Mouse (Mus musculus): ENCODE data around the gene Camk1d. TPM values are rescaled to one million over a fixed set of nuclear protein-coding genes. Genes with fewer than 3 reads are reported as not detected.

Camk1d gene
- polyA plus RNA-seq, 1 experiment from 2014 or later, result 2.1 TPM

- DNase-seq (ENCODE audit: low spot score) (no peak), ATAC-seq (ENCODE audit: insufficient read depth, low FRiP score, low TSS enrichment) (no peak)
- no peaks in the 10 kb centered on the region for H3K9me3 ChIP-seq (ENCODE audit: control insufficient read depth, low read length)
- H3K9ac ChIP-seq (ENCODE audit: low read length), result no peak overlapping the region
- H3K4me2 ChIP-seq (ENCODE audit: low read depth), result no peak overlapping the region
- H3K36me3 ChIP-seq (ENCODE audit: control insufficient read depth, insufficient read depth, low read length), result no peaks in the 10 kb centered on the region
- no peak overlapping the region for H3K4me3 ChIP-seq (ENCODE audit: low read depth, low read length)
- peaks cover 11% of the 10 kb centered on the region for H3K4me1 ChIP-seq (ENCODE audit: control insufficient read depth, insufficient read depth, low read length)
- H3K27ac ChIP-seq (ENCODE audit: low read depth, low read length), result no peak overlapping the region
- 77% methylated on average over 8 of the region's 8 CpGs for WGBS
- H3K27me3 ChIP-seq (ENCODE audit: control insufficient read depth, insufficient read depth, low read length), result no peaks in the 10 kb centered on the region
These were observed 399.0 kb downstream of the Camk1d start for GRCm38 (mm10) chr2:5315291-5315828.

- WGBS, result 26% methylated on average over 9 of the region's 9 CpGs
- no peak overlapping the region for H3K9ac ChIP-seq (ENCODE audit: low read length)
- no peaks in the 10 kb centered on the region for H3K36me3 ChIP-seq (ENCODE audit: control insufficient read depth, insufficient read depth, low read length)
- peaks cover 11% of the 10 kb centered on the region for H3K4me1 ChIP-seq (ENCODE audit: control insufficient read depth, insufficient read depth, low read length)
- no peaks in the 10 kb centered on the region for H3K9me3 ChIP-seq (ENCODE audit: control insufficient read depth, low read length)
- DNase-seq (ENCODE audit: low spot score), result peak; percentile 64
- no peaks in the 10 kb centered on the region for H3K27me3 ChIP-seq (ENCODE audit: control insufficient read depth, insufficient read depth, low read length)
- peak overlapping the region; percentile 1; the same call in 1 of the 2 replicates for H3K27ac ChIP-seq (ENCODE audit: low read depth, low read length)
- H3K4me3 ChIP-seq (ENCODE audit: low read depth, low read length), result no peak overlapping the region
- peak; percentile 79; the same call in 1 of the 2 replicates for ATAC-seq (ENCODE audit: insufficient read depth, low FRiP score, low TSS enrichment)
- no peak overlapping the region for H3K4me2 ChIP-seq (ENCODE audit: low read depth)
These were observed 399.7 kb downstream of the Camk1d start for GRCm38 (mm10) chr2:5314530-5315166.

GRCm38 (mm10) chr2:5305156-5305555, 409.2 kb downstream of the Camk1d start:
- ATAC-seq (ENCODE audit: insufficient read depth, low FRiP score, low TSS enrichment) (no peak), DNase-seq (ENCODE audit: low spot score) (no peak)
- no peak overlapping the region for H3K4me2 ChIP-seq (ENCODE audit: low read depth)
- no peak overlapping the region for H3K4me3 ChIP-seq (ENCODE audit: low read depth, low read length)
- no peaks in the 10 kb centered on the region for H3K9me3 ChIP-seq (ENCODE audit: control insufficient read depth, low read length)
- no peaks in the 10 kb centered on the region for H3K27me3 ChIP-seq (ENCODE audit: control insufficient read depth, insufficient read depth, low read length)
- WGBS, result 78% methylated on average over 3 of the region's 3 CpGs
- H3K36me3 ChIP-seq (ENCODE audit: control insufficient read depth, insufficient read depth, low read length), result no peaks in the 10 kb centered on the region
- H3K27ac ChIP-seq (ENCODE audit: low read depth, low read length), result no peak overlapping the region
- no peaks in the 10 kb centered on the region for H3K4me1 ChIP-seq (ENCODE audit: control insufficient read depth, insufficient read depth, low read length)
- H3K9ac ChIP-seq (ENCODE audit: low read length), result no peak overlapping the region

- ATAC-seq (ENCODE audit: insufficient read depth, low FRiP score, low TSS enrichment) (no peak), DNase-seq (ENCODE audit: low spot score) (no peak)
- 86% methylated on average over 12 of the region's 12 CpGs for WGBS
- H3K9me3 ChIP-seq (ENCODE audit: control insufficient read depth, low read length), result no peaks in the 10 kb centered on the region
- no peak overlapping the region for H3K4me2 ChIP-seq (ENCODE audit: low read depth)
- H3K9ac ChIP-seq (ENCODE audit: low read length), result no peak overlapping the region
- H3K27ac ChIP-seq (ENCODE audit: low read depth, low read length), result no peak overlapping the region
- H3K4me1 ChIP-seq (ENCODE audit: control insufficient read depth, insufficient read depth, low read length), result no peaks in the 10 kb centered on the region
- no peaks in the 10 kb centered on the region for H3K27me3 ChIP-seq (ENCODE audit: control insufficient read depth, insufficient read depth, low read length)
- no peaks in the 10 kb centered on the region for H3K36me3 ChIP-seq (ENCODE audit: control insufficient read depth, insufficient read depth, low read length)
- no peak overlapping the region for H3K4me3 ChIP-seq (ENCODE audit: low read depth, low read length)
These were observed 409.9 kb downstream of the Camk1d start for GRCm38 (mm10) chr2:5304451-5304850.

GRCm38 (mm10) chr2:5301286-5301685, 413.0 kb downstream of the Camk1d start:
- Histone ChIP-seq H3K9ac (ENCODE audit: low read length) (no peak overlapping the region), H3K4me3 (ENCODE audit: low read depth, low read length) (no peak overlapping the region), H3K4me1 (ENCODE audit: control insufficient read depth, insufficient read depth, low read length) (no peaks in the 10 kb centered on the region), H3K9me3 (ENCODE audit: control insufficient read depth, low read length) (no peaks in the 10 kb centered on the region), H3K4me2 (ENCODE audit: low read depth) (no peak overlapping the region), H3K27ac (ENCODE audit: low read depth, low read length) (no peak overlapping the region), H3K36me3 (ENCODE audit: control insufficient read depth, insufficient read depth, low read length) (no peaks in the 10 kb centered on the region), H3K27me3 (ENCODE audit: control insufficient read depth, insufficient read depth, low read length) (no peaks in the 10 kb centered on the region)
- ATAC-seq (ENCODE audit: insufficient read depth, low FRiP score, low TSS enrichment) (no peak), DNase-seq (ENCODE audit: low spot score) (no peak)
- 93% methylated on average over 12 of the region's 12 CpGs for WGBS

- H3K36me3 ChIP-seq (ENCODE audit: control insufficient read depth, insufficient read depth, low read length), result no peaks in the 10 kb centered on the region
- no peaks in the 10 kb centered on the region for H3K4me1 ChIP-seq (ENCODE audit: control insufficient read depth, insufficient read depth, low read length)
- H3K4me3 ChIP-seq (ENCODE audit: low read depth, low read length), result no peak overlapping the region
- WGBS, result 89% methylated on average over 10 of the region's 10 CpGs
- H3K4me2 ChIP-seq (ENCODE audit: low read depth), result no peak overlapping the region
- DNase-seq (ENCODE audit: low spot score), result no peak
- ATAC-seq (ENCODE audit: insufficient read depth, low FRiP score, low TSS enrichment), result no peak
- H3K9me3 ChIP-seq (ENCODE audit: control insufficient read depth, low read length), result no peaks in the 10 kb centered on the region
- H3K9ac ChIP-seq (ENCODE audit: low read length), result no peak overlapping the region
- no peaks in the 10 kb centered on the region for H3K27me3 ChIP-seq (ENCODE audit: control insufficient read depth, insufficient read depth, low read length)
- H3K27ac ChIP-seq (ENCODE audit: low read depth, low read length), result no peak overlapping the region
These were observed 416.2 kb downstream of the Camk1d start for GRCm38 (mm10) chr2:5298071-5298470.

- Histone ChIP-seq H3K27ac (ENCODE audit: low read depth, low read length) (no peak overlapping the region), H3K36me3 (ENCODE audit: control insufficient read depth, insufficient read depth, low read length) (no peaks in the 10 kb centered on the region), H3K4me1 (ENCODE audit: control insufficient read depth, insufficient read depth, low read length) (no peaks in the 10 kb centered on the region), H3K4me3 (ENCODE audit: low read depth, low read length) (no peak overlapping the region), H3K4me2 (ENCODE audit: low read depth) (no peak overlapping the region), H3K9me3 (ENCODE audit: control insufficient read depth, low read length) (no peaks in the 10 kb centered on the region), H3K27me3 (ENCODE audit: control insufficient read depth, insufficient read depth, low read length) (no peaks in the 10 kb centered on the region), H3K9ac (ENCODE audit: low read length) (no peak overlapping the region)
- ATAC-seq (ENCODE audit: insufficient read depth, low FRiP score, low TSS enrichment) (no peak), DNase-seq (ENCODE audit: low spot score) (no peak)
- WGBS, result 93% methylated on average over 11 of the region's 11 CpGs
These were observed 417.4 kb downstream of the Camk1d start for GRCm38 (mm10) chr2:5296749-5297545.

GRCm38 (mm10) chr2:5295098-5295497, 419.2 kb downstream of the Camk1d start:
- Histone ChIP-seq H3K36me3 (ENCODE audit: control insufficient read depth, insufficient read depth, low read length) (no peaks in the 10 kb centered on the region), H3K4me3 (ENCODE audit: low read depth, low read length) (no peak overlapping the region), H3K4me2 (ENCODE audit: low read depth) (no peak overlapping the region), H3K27me3 (ENCODE audit: control insufficient read depth, insufficient read depth, low read length) (no peaks in the 10 kb centered on the region), H3K27ac (ENCODE audit: low read depth, low read length) (no peak overlapping the region), H3K4me1 (ENCODE audit: control insufficient read depth, insufficient read depth, low read length) (no peaks in the 10 kb centered on the region), H3K9me3 (ENCODE audit: control insufficient read depth, low read length) (no peaks in the 10 kb centered on the region), H3K9ac (ENCODE audit: low read length) (no peak overlapping the region)
- ATAC-seq (ENCODE audit: insufficient read depth, low FRiP score, low TSS enrichment) (no peak), DNase-seq (ENCODE audit: low spot score) (no peak)

GRCm38 (mm10) chr2:5294451-5294850, 419.9 kb downstream of the Camk1d start:
- DNase-seq (ENCODE audit: low spot score) (no peak), ATAC-seq (ENCODE audit: insufficient read depth, low FRiP score, low TSS enrichment) (no peak)
- no peak overlapping the region for H3K4me2 ChIP-seq (ENCODE audit: low read depth)
- no peaks in the 10 kb centered on the region for H3K4me1 ChIP-seq (ENCODE audit: control insufficient read depth, insufficient read depth, low read length)
- H3K27ac ChIP-seq (ENCODE audit: low read depth, low read length), result no peak overlapping the region
- 74% methylated on average over 5 of the region's 5 CpGs for WGBS
- H3K36me3 ChIP-seq (ENCODE audit: control insufficient read depth, insufficient read depth, low read length), result no peaks in the 10 kb centered on the region
- no peak overlapping the region for H3K4me3 ChIP-seq (ENCODE audit: low read depth, low read length)
- no peak overlapping the region for H3K9ac ChIP-seq (ENCODE audit: low read length)
- H3K9me3 ChIP-seq (ENCODE audit: control insufficient read depth, low read length), result no peaks in the 10 kb centered on the region
- no peaks in the 10 kb centered on the region for H3K27me3 ChIP-seq (ENCODE audit: control insufficient read depth, insufficient read depth, low read length)
